Mouse (Mus musculus): ENCODE results near the gene Fam161b.

Gene Fam161b

DNA sequence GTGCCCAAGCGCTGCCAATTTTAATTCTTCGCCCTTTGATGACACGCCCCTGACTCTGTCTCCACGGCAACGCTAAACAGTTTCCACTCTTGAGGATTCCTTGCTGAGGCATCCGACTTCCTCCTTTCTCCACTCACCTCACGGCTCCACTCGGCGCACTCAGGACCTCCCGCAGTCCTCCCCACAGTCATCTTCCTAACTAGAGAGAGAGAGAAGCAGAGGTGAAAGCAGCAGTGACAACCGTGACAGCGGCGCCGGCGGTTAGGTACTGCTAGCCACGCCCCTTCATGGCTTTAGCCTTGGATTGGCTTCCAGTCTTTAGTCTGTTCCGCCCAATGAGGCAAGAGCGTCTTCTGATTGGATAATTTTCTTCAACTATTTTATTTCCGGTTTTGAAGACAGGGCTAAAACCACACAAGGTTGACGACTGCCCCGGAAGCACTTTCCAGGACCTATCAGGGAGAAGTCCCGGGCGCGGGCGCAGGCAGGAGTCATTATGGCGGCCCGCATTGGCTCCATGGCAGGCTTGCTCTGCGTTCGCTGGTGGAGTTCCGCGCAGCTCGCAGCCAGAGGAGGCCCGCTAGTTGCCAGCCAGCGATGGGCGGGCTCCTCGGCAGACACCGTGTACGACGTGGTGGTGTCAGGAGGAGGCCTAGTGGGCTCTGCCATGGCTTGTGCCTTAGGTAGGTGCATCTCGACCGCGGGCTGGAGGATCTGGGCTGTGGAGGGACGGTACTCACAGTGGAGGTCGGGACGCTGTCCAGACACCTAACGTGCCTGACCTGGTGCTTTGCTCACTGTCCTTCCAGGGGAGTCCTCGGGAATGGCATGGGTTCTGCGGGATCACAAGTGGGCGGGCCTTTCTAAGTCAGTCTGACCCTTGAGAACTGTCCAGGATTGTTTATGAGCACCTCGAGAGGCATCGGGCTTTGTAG lies at the start of gene Fam161b, which contains the start of gene Coq6:
Gene Fam161b, minus strand, starts transcription at position 279 of the 935 bp plus-strand sequence.
Gene Coq6, plus strand, starts transcription at position 103 of the 935 bp plus-strand sequence.
- peak; percentile 88 for DNase-seq (ENCODE audit: extremely low read depth, insufficient read length, low spot score)

GRCm38 (mm10) chr12:84408819-84409507 lies 47.3 kb upstream of the Fam161b start, which contains the start of the genes Entpd5 and Bbof1:
Gene Entpd5, minus strand, starts transcription at chr12:84409029.
Gene Bbof1, plus strand, starts transcription at chr12:84409071.
- peak; percentile 83 for DNase-seq (ENCODE audit: extremely low read depth, insufficient read length, low spot score)

DNA sequence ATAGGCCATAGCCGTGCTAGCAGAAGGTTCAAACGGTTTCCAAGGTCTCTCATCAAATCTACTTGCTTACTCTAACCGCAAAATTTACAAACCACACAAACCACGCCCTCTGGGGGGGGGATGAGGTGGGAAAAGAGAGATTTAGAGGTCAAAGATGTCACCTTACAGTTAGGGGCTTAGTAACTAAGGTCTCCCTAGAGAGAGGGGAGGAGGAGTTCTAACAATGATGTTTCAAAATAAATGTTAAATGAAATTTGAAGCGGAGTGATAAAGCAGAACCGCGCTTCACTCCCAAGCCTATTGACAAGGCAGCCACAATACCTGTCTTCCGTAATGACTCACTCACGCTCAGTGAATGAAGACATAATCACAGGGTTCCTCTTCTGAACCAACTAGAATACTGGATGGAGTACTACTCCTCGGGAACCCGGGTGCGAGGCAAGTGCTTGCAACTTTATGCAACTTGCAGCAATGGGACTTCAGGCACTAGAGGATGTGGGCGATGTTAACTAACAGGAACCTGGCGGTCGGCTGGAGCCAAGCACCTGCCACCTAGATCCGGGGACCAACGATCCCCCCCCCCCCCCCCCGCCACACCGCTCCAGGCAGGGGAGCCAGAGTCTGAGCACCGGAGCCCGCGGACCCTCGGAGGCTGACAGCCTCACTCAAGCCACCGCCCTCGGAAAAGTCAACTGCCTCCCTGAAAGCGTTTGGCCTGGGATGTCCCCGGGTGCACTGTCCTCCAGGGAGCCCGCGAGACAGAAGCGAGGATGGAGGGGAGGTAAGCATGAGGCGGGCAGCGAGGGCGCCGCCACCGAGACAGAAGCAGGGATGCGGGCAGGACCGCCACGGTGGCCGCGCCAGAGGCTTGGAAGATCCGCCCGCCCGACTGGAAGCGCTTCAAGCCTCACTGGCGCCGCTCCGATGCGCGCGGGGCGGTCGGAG lies 46.5 kb upstream of the Fam161b start:
- no peak for DNase-seq (ENCODE audit: extremely low read depth, insufficient read length, low spot score)

DNA sequence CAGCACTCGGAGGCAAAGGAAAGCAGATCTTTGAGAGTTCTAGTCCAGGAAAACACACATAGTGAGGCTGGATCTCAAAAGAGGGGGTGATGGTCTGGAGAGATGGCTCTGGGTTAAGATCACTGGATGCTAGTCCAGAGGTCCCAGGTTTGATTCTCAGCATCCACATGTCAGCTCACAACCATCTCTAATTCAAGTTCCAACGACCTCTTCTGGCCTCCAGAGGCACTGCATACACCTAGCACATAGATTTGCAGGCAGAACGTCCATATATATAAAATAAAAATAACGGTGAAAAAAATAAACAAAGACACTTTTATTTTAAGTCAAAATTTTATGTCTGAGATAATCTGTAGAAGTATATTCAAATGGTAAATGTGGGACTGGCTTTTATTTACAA lies 45.6 kb upstream of the Fam161b start:
- DNase-seq (ENCODE audit: extremely low read depth, insufficient read length, low spot score), result no peak

DNA sequence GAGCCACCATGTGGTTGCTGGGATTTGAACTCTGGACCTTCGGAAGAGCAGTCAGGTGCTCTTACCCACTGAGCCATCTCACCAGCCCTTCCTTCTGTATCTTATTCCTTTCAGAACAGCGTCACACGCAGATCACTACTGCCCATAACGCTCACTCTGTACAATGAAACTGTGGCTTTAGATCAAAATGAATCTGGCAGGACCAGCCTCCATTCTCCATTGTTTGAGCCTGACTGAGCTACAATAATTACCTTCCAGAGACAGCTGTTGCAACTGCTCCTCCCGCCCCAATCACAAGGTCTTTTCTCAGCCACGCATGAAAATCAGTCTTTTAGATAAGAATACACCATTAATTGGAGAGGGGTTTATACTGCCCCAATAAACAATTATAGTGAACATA lies 42.9 kb upstream of the Fam161b start:
- DNase-seq (ENCODE audit: extremely low read depth, insufficient read length, low spot score), result no peak

DNA sequence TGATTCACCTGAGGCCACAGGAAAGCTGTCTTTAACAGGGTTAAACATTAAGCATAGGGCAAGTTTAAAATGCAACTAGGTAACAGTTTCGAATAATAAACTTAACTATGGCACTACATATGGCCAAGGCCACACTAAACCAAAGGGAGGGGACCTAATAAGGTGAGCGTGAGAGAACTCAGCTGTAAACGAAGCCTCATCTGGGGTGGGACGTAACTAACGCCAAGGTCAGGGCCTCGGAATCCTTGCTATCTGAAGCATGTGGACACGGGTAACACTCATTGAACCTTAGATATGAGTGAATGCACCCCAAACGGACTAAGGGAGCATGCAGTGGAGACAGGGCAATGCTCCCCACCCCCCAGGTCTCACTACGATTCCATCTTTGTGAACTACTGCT lies 41.3 kb upstream of the Fam161b start:
- DNase-seq (ENCODE audit: extremely low read depth, insufficient read length, low spot score), result no peak

GRCm38 (mm10) chr12:84400653-84401052 lies 39.0 kb upstream of the Fam161b start:
- DNase-seq (ENCODE audit: extremely low read depth, insufficient read length, low spot score), result no peak

GRCm38 (mm10) chr12:84400068-84400467 lies 38.4 kb upstream of the Fam161b start:
- DNase-seq (ENCODE audit: extremely low read depth, insufficient read length, low spot score), result no peak

GRCm38 (mm10) chr12:84399663-84400062 lies 38.0 kb upstream of the Fam161b start:
- DNase-seq (ENCODE audit: extremely low read depth, insufficient read length, low spot score), result no peak

DNA sequence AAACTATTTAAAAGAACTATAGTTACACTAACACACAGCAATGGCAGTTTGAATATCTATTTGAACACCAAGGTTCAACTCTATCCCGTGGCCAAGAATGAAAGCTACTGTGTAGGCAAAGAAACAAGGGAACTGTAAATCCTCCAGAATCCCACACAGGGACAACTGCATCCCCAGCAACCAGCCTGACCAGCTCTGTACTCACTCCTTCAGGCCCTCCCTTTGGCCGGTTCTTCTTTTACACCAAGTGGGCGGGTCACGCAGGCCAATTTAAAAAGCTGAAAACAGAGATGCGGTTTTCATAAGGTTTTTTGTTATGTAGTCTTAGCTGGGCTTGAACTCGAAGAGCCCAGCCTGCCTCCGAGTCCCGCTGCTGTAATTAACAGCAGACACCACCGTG lies 37.5 kb upstream of the Fam161b start:
- DNase-seq (ENCODE audit: extremely low read depth, insufficient read length, low spot score), result no peak

GRCm38 (mm10) chr12:84398629-84399028 lies 37.0 kb upstream of the Fam161b start:
- no peak for DNase-seq (ENCODE audit: extremely low read depth, insufficient read length, low spot score)

DNA sequence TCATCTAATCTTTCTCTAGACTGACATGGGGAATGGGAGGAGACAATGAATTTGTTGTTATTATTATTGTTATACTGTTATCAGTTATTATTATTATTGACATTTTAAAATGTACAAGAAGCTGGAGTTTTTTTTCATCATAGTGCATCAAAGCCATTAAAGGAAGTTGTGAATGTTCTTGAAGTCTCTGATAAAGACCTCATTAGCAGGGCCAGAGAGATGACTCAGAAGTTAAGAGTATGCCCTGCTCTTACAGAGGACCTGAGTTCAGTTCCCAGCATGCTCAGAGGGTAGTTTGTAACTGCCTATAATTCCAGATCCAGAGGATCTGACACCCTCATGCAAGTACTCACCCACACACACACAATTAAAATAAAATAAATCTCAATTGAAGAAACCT lies 36.1 kb upstream of the Fam161b start:
- DNase-seq (ENCODE audit: extremely low read depth, insufficient read length, low spot score), result no peak

DNA sequence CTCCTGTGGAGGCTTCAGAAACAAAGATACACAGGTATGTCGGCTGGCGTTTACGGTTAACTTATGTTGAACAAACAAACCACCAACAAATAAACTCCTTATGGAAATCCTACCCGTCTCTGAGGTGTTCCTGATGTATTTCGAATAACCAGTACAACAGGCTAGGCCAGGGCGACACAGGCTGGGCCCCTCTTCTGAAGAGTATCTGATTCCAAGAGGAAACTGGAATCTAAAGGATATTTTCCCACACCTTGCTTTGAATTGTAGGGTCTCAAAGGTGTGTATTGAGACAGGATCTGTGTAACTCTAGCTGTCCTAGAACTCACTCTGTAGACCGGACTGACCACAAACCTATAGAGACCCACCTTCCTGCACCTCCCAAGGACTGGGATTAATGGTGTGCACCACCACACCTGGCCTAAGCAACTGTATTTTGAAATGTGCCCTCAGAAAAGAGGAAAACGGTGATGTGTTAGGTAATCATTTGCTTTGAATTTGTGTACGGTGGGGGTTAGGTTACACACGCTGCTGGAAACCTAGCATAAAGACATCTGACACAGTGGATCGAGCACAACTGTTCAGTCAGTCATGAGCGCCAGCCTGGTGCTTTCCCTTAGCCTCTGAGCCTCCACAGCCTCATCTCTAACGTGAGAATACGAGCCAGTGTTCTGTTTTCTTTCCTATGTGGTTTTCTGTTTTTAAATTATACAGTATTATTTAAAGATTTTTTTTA lies 35.5 kb upstream of the Fam161b start:
- DNase-seq (ENCODE audit: extremely low read depth, insufficient read length, low spot score), result no peak

GRCm38 (mm10) chr12:84393847-84394246 lies 32.2 kb upstream of the Fam161b start:
- peak; percentile 15 for DNase-seq (ENCODE audit: extremely low read depth, insufficient read length, low spot score)

GRCm38 (mm10) chr12:84392681-84393080 lies 31.0 kb upstream of the Fam161b start:
- DNase-seq (ENCODE audit: extremely low read depth, insufficient read length, low spot score), result no peak

GRCm38 (mm10) chr12:84390336-84390735 lies 28.7 kb upstream of the Fam161b start:
- no peak for DNase-seq (ENCODE audit: extremely low read depth, insufficient read length, low spot score)

DNA sequence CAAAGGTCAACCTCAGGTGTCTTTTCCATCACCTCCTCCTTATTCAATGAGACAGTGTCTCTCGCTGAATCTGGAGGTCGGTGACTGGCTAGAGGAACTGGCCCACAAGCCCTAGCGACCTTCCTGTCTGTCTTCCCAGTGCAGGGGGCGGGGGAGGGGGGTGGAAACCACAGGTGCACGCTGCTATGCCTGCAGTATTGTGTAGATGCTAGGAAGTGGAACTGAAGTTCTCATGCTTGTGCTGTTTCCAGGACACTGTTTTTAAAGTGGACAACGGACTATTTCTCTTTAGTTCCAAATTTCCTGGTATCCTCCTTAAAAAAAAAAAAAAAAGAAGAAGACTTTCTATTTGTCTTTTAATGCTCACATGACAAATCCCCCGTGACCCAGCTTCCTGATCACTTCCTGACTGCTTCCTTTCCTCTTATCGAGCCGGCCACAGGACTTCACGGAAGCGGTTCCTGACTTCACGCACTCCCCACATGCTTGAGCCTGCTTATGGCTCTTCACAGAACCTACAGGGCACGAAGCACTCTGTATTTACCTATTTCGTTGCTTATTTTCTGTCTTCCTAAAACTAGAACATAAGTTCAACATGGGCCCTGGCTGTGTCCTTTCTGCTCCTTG lies 27.3 kb upstream of the Fam161b start:
- no peak for DNase-seq (ENCODE audit: extremely low read depth, insufficient read length, low spot score)

DNA sequence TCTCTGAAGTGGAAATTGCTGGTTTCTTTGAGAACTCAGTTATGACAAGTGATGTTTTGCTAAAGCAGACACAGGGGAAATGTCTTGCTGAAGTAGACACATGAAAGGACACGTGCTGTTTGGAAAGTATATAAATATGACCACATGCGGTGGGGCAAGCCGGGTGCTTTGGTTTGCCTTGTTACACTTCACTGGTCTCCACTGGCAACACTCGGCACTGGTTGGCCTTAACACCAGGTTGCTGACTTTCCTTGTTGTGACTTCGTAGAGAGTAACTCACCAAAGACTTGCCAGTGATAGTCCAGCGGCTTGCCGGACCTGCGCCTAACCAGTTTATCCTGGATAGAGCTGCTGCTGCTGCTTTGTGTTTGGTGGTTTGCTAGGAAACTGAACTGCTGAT lies 26.5 kb upstream of the Fam161b start:
- DNase-seq (ENCODE audit: extremely low read depth, insufficient read length, low spot score), result no peak

DNA sequence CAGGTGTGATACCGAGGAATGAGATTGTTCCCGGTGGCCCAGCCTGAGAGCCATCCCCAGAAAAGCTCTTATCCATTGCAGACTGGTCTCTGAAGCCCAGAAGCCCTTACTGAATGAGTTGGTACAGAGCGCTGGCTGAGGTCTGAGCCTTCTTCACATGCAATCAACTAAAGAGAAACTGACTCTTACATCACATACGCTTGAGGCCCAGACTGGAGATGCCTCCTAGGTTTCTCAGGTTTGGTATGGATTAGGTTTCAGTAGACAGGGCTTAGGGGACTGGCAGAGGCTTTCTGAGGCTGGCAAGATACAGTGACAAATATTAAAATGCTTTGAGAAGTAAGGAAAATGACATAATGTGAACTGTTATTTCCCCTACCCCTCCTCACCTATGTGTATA lies 23.8 kb upstream of the Fam161b start:
- DNase-seq (ENCODE audit: extremely low read depth, insufficient read length, low spot score), result no peak

All from 3134 (cell line).